Mouse (Mus musculus): ENCODE data around the gene Tekt4.

Gene Tekt4

DNA sequence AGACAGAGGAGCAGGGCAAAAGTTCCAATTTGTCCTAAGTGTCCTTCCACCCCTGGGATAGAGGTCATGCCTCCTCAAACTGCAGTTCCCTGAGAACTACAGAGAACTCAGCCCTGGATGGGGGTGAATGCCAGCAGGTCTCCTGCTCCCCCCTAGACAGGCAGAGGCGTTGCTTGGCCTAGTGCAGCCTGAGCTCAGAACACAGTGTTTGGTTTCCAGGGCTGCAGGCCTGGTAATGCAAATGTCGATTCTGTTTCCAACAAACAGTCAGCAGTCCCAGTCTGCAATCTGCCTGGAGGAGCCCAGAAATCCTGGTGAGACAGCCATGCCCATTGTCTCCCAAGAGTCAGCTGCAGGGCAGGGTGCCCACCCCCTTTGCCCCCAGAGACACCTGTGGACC is at the start of gene Tekt4:
Tekt4 (plus strand) TSS at position 344 of the 400 bp plus-strand sequence.
- DNase-seq (ENCODE audit: low read depth, low spot score), result no peak

GRCm38 (mm10) chr17:25405224-25405895 is 49.1 kb upstream of the Tekt4 start:
- DNase-seq (ENCODE audit: low read depth, low spot score), result no peak

DNA sequence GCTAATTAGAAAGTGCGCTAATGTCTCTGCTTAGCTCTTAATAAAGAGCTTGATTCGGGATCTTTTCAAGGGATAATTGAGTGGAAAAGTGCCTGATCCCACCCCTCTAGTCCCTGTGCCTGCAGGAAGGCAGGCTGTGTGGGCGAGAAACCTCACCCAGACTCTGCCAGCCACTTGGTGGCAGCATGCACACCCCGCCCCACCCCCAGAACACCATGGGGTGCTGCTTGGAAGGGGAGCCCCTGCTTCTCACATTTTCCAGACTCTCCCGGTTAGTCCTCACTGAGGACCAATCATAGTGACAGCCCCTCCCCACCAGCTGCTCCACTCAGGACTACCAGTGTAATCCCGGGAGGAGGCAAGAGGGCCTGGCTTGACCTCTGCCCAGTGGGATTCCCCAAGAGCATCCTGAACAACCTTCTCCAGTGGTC is 48.4 kb upstream of the Tekt4 start:
- DNase-seq (ENCODE audit: low read depth, low spot score), result no peak

DNA sequence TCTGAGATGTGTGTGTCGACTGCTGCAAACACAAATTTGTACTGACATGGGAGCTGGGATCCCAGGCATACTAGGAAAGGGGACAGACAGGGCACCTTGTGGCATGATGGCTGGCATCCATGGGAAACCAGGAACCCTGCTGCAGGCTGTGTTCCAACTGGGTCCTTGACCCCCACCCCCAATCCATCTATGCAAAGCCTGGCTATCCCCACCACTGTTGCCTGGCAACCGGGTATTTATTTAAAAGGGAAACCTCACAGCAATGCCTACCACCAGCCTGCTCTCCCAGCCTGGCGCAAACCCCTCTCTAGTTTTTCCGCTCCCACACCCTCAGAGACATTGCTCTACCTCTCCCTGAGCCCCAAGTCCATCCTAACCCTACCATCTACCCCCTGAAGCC is 47.1 kb upstream of the Tekt4 start:
- DNase-seq (ENCODE audit: low read depth, low spot score), result no peak

DNA sequence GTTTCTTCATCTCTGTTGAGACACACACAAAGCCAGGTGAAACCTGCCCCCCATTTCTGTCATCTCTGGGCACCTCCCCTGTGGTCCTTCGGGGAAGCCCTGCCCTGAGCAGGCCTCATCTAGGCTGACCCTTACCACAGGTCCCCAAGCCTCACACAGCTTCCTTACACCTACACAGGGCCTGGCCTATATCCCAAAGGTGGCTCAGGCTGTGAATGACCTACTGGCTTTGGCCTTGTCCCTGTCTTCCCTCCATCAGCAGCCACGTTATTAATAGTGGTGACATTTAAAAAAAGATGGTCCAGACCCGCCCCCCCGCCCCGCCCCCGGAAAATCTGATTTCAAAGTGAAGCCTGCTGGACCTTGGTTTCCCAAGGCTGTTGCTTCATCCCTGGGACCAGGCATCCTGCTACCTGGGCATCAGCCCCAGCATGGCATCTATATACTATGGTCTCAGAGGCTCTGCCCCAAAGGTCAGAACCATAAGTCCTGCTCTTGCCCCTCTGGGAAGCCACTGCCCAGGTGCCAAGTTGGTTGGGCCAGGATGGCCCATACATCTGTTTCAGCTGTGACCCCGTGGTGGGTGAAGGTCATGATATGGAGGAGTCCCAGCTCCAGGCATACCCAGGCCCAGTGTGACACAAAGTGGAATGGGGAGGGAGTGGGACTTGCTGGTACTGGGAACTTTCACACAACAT is 46.0 kb upstream of the Tekt4 start:
- no peak for DNase-seq (ENCODE audit: low read depth, low spot score)

DNA sequence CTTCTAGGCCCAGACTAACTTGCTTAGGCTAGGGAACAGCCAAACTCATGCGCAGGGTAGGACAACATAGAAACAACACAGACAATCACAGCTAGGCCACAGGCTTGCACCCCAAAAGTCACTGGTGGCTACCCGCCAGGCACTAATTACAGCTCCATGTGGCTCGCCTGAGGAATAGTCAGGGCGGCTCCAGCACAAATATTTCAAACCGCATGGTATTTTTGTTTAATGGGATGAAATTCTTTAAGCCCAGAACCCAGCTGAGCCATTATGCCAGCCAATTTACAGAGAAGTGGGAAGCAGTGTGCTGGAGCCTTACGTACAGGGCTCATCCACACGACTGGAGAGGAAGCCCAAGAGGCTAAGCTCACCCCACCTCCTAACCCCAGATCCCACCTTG is 44.8 kb upstream of the Tekt4 start:
- DNase-seq (ENCODE audit: low read depth, low spot score), result no peak

DNA sequence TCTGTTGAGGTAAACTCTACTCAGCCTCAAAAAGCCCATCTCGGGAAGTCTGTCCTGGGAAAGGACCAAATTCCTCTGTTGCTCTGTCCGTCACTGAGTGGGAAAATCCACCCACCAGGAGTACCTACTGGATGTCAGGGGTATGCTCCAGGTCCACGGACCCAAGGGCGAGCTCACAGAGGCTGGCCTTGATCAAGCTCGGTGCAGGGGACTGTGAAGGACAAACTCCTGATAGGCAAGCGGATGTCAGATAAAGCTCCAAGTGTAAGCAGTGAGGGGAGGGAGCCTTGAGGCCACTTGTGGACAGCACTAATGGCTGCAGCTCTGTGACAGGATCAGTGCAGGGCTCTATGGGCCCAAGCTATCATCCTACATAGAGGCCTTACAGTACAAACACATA is 44.2 kb upstream of the Tekt4 start:
- no peak for DNase-seq (ENCODE audit: low read depth, low spot score)

DNA sequence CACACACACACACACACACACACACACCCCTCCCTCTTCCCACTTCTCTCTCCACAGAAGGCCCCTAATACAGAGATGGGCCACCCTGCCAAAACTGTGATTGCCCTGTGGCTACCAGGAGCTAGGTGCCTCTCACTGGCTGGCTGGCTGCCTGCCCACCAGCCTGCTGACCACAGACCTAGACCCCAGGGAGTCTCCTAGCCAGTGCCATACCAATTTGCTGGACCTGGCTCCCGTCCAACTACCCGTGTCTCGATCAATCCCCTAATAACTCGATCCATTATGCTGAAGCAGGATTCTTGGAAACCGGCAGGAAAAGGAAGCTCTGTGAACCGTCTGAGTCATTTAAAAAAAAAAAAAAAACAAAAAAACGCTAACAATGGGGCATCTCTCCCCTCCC is 43.6 kb upstream of the Tekt4 start:
- no peak for DNase-seq (ENCODE audit: low read depth, low spot score)

GRCm38 (mm10) chr17:25411251-25411650 is 43.2 kb upstream of the Tekt4 start:
- no peak for DNase-seq (ENCODE audit: low read depth, low spot score)

- DNase-seq (ENCODE audit: low read depth, low spot score), result no peak
Measured at GRCm38 (mm10) chr17:25414209-25414608, 40.2 kb upstream of the Tekt4 start.

GRCm38 (mm10) chr17:25414917-25415316 is 39.5 kb upstream of the Tekt4 start:
- DNase-seq (ENCODE audit: low read depth, low spot score), result no peak

GRCm38 (mm10) chr17:25415421-25415913 is 38.9 kb upstream of the Tekt4 start:
- DNase-seq (ENCODE audit: low read depth, low spot score), result no peak

GRCm38 (mm10) chr17:25416219-25416618 is 38.2 kb upstream of the Tekt4 start:
- DNase-seq (ENCODE audit: low read depth, low spot score), result no peak

- DNase-seq (ENCODE audit: low read depth, low spot score), result no peak
Measured at GRCm38 (mm10) chr17:25417990-25418389, 36.4 kb upstream of the Tekt4 start.

DNA sequence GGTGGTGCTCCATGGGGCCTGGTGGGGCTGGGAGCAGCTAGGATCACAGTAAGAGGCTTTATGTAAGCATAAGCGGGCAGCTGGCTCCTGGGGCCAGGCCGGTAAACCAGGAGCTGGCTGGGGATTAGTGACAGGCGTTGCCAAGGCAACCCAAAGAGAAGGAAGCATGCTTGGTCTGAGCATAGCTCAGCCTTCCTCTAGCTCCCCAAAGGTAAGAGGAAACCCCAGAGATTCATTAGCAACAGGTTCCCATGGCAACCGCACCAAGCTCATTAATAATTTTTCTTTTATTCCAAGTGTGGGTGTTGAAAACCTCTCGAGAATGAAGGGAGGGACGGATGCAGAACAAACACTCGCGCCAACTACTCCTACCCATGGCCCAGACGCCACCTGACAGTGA is 35.5 kb upstream of the Tekt4 start:
- no peak for DNase-seq (ENCODE audit: low read depth, low spot score)

GRCm38 (mm10) chr17:25420998-25421397 is 33.4 kb upstream of the Tekt4 start:
- DNase-seq (ENCODE audit: low read depth, low spot score), result no peak

GRCm38 (mm10) chr17:25424526-25425080 is 29.8 kb upstream of the Tekt4 start:
- DNase-seq (ENCODE audit: low read depth, low spot score), result no peak

DNA sequence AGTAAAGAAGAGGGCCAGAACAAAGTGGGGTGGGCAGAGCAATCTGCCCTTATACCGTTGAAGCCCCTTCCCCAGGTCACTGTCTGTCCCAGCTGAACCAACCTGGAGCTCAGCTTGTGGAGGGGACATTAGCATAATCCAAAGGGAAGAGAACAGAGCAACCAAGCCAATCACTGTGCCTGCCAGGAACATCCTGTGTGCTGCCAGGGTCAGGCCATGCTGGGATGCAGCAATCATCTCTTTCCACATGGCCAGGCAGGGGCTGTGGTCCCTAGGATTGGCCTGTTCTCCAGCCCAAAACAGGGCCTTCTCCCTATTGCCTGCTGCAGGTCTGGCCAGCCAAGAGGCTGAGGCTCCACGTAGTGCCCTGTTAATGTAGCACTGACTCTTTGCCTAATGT is 28.4 kb upstream of the Tekt4 start:
- DNase-seq (ENCODE audit: low read depth, low spot score), result no peak

- no peak for DNase-seq (ENCODE audit: low read depth, low spot score)
Measured at GRCm38 (mm10) chr17:25427441-25427840, 27.0 kb upstream of the Tekt4 start.

GRCm38 (mm10) chr17:25429240-25429639 is 25.2 kb upstream of the Tekt4 start:
- DNase-seq (ENCODE audit: low read depth, low spot score), result no peak

DNA sequence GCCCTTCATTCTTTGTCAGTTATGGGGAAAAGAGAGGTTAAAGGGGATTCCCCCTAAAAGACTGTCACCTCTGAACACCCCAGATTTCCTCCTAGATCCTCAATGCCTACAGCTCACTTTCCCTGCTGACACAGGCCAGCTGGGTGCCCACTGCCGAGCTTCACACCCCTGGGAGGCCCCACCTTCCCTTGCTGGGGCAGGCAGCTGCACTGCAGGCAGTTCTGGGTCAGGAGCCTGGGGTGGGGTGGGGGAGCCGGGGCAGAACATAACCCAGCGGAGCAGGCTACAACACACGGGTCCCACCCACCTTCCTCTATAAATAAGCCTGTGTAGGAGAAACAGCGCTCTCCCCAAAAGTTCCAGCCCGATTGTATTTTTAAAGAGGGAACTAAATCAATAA is 24.5 kb upstream of the Tekt4 start:
- no peak for DNase-seq (ENCODE audit: low read depth, low spot score)

DNA sequence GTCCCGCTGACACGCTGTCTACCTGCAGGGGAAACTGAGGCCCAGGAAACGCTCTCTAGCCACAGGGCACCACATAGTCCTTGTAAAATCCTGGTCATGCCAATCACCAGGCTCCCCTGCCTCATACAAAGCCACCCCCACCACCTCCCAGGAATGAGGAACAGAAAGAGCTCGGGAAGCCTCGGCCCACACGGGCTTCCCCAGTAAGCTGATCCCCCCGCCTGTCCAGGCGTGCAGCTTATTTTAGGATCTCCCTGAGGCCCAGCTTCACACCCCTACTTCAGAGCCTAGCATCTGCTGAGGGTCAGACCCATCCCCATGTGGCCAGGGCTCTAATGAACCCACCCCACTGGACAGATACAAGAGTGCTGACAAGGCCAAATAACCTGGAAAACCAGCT is 23.9 kb upstream of the Tekt4 start:
- peak; percentile 35 for DNase-seq (ENCODE audit: low read depth, low spot score)

All from A20 (cell line).